13 mouse cellular contexts compared by ENCODE assay signal in the genomic region with DNA sequence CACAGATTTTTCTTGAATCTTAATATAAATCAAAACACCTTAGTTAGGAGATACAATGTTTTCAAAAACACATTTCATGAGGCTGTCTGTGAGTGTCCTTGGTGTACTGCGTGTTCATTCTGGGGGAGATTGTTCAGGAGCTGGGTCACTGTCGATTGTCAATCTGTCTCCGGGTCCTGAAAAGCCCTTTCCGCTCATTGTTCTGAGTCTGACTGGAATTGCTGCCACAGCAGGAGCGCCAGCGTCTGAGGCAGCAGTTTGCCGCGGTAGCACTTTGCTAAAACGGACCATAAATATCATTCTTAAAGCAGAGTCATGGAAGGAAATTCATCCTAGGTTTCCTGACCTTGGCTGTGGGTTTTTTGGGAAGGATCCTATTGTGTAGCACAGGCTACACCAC. TPM values are rescaled to one million over a fixed set of nuclear protein-coding genes. Genes with fewer than 3 reads are reported as not detected.
DNase-seq lines count a peak whose midpoint lies in the region; ATAC-seq lines count a peak whose summit lies in the region.
"Had no signal": no experiment of that assay in that cellular context is flagged by ENCODE, and none has a peak within 500 bp of the region (broad histone marks: within the 10 kb centered on the region; RNA-seq: fewer than 3 reads in every experiment).

No protein-coding gene starts in this region.

- ATAC-seq in granulocyte monocyte progenitor cell, adult 5-6 weeks (replicated peaks; ENCODE audit: poor library complexity, severe bottlenecking): no peak
- ATAC-seq: forebrain, embryonic 15.5 days had no signal

- no peak overlapping the region; the same call in 1 of the 2 replicates for H3K4me3 ChIP-seq in brown adipose tissue, adult 24 weeks (ENCODE audit: insufficient read depth, low read depth, low read length)
- H3K4me3 ChIP-seq: forebrain, embryonic 15.5 days; limb, embryonic 13.5 days; megakaryocyte, embryonic 14.5 days; neural tube, embryonic 12.5 days had no signal

- DNase-seq in heart, adult 18-20 months: peak; percentile 17 to 22
- DNase-seq in heart, postnatal 25 days (ENCODE audit: low spot score): no peak
- peak; percentile 28 for DNase-seq in R1 (ENCODE audit: low read depth, low spot score)
- peak; percentile 20 to 22 for DNase-seq in kidney, adult 8-10 months
- DNase-seq in urinary bladder, postnatal 14 days (ENCODE audit: low spot score): no peak
- DNase-seq in urinary bladder, postnatal 4 days (ENCODE audit: low spot score in 2 of 2): no peak

- H3K27ac ChIP-seq in brown adipose tissue, adult 24 weeks (replicated peaks; ENCODE audit: low read depth, low read length): peak overlapping the region; percentile 51; the same call in 1 of the 2 replicates
- H3K27ac ChIP-seq: forebrain, embryonic 15.5 days; limb, embryonic 13.5 days; neural tube, embryonic 12.5 days had no signal

- intact Hi-C loops in heart, postnatal 25 days (cut with DNase I): no loop called here

- no peaks in the 10 kb centered on the region for H3K4me1 ChIP-seq in brown adipose tissue, adult 24 weeks (ENCODE audit: control insufficient read depth, insufficient read depth, insufficient read length, low read length)
- H3K4me1 ChIP-seq: forebrain, embryonic 15.5 days; megakaryocyte, embryonic 14.5 days; neural tube, embryonic 12.5 days had no signal

RNA-seq across cellular contexts. Expression of a gene that starts 19.3 kb away (rescaled TPM):
- not detected for total RNA-seq in heart, adult 18-20 months (2021)
- not detected for total RNA-seq in heart, postnatal 25 days (2021)
- not detected in 2 replicates for polyA plus RNA-seq in brown adipose tissue, adult 24 weeks (2012; ENCODE audit: insufficient read depth, insufficient read length, missing spikeins)
- total RNA-seq in granulocyte monocyte progenitor cell, adult 5-6 weeks (2014; fragmentation: Nextera tagmentation): not detected in 2 replicates
- not detected in 2 replicates for total RNA-seq in granulocyte monocyte progenitor cell, adult 5-6 weeks (2017)
- total RNA-seq: gastrocnemius, postnatal 4 days had no signal
- polyA plus RNA-seq: forebrain, embryonic 15.5 days had no signal

RNA-seq across cellular contexts. Expression of a gene that starts 21.9 kb away (rescaled TPM):
- 10 to 100 TPM; 27.8 to 33.0 TPM for total RNA-seq in heart, adult 18-20 months (2021)
- total RNA-seq in heart, postnatal 25 days (2021): 10 to 100 TPM; 32.6 to 39.1 TPM
- 1.2 and 1.8 TPM in 2 replicates for polyA plus RNA-seq in brown adipose tissue, adult 24 weeks (2012; ENCODE audit: insufficient read depth, insufficient read length, missing spikeins)
- not detected in 2 replicates for total RNA-seq in granulocyte monocyte progenitor cell, adult 5-6 weeks (2014; fragmentation: Nextera tagmentation)
- not detected in 2 replicates for total RNA-seq in granulocyte monocyte progenitor cell, adult 5-6 weeks (2017)

RNA-seq across cellular contexts. Expression of a gene that starts 35.0 kb away (rescaled TPM):
- 10 to 100 TPM; 42.0 to 46.3 TPM for total RNA-seq in heart, adult 18-20 months (2021)
- total RNA-seq in heart, postnatal 25 days (2021): 10 to 100 TPM; 46.0 to 51.8 TPM
- 36.8 and 51.0 TPM in 2 replicates for polyA plus RNA-seq in brown adipose tissue, adult 24 weeks (2012; ENCODE audit: insufficient read depth, insufficient read length, missing spikeins)
- 91.7 and 118 TPM in 2 replicates for total RNA-seq in granulocyte monocyte progenitor cell, adult 5-6 weeks (2014; fragmentation: Nextera tagmentation)
- 256 and 293 TPM in 2 replicates for total RNA-seq in granulocyte monocyte progenitor cell, adult 5-6 weeks (2017)

RNA-seq across cellular contexts. Expression of a gene that starts 57.0 kb away (rescaled TPM):
- total RNA-seq in heart, adult 18-20 months (2021): not detected
- not detected for total RNA-seq in heart, postnatal 25 days (2021)
- not detected in 2 replicates for polyA plus RNA-seq in brown adipose tissue, adult 24 weeks (2012; ENCODE audit: insufficient read depth, insufficient read length, missing spikeins)
- total RNA-seq in granulocyte monocyte progenitor cell, adult 5-6 weeks (2014; fragmentation: Nextera tagmentation): not detected in 2 replicates
- not detected in 2 replicates for total RNA-seq in granulocyte monocyte progenitor cell, adult 5-6 weeks (2017)
- polyA plus RNA-seq: limb, embryonic 13.5 days had no signal

Comparison
In these comparisons a context has a peak if more than half of its experiments do, and no peak if none do; other contexts are left out.
1. DNase-seq: peak in heart, adult 18-20 months (2 of 2), R1 (single experiment) and kidney, adult 8-10 months (2 of 2); none in heart, postnatal 25 days (single experiment), urinary bladder, postnatal 14 days (single experiment) and urinary bladder, postnatal 4 days (0 of 2).
2. RNA of a gene that starts 21.9 kb away (total RNA-seq): 32.6 to 39.1 TPM in heart, postnatal 25 days and 27.8 to 33.0 TPM in heart, adult 18-20 months; not detected in granulocyte monocyte progenitor cell, adult 5-6 weeks; every median in the first group is over 10 times any median in the second.